Mouse (Mus musculus) layer of hippocampus, adult 18-20 months (tissue): ENCODE data around the gene Aaas. TPM values are rescaled to one million over a fixed set of nuclear protein-coding genes. Genes with fewer than 3 reads are reported as not detected.
A peak's percentile ranks its signal among the peaks of the same experiment; 100 is the strongest.

Experiments used
- DNase-seq, 2 experiments: peaks; one replicate each; pipeline ENCODE4 v3.0.0; 2022; ENCODE audit warnings: low spot score in 2 of 2
- total RNA-seq, 2 experiments: library from RNA; stranded (reverse); gene quantifications; 2 replicates each; pipeline ENCODE4 v1.2.3; 2021

The Aaas gene
- total RNA-seq, 2 experiments from 2014 or later = 19.2 to 23.6 TPM

GRCm38 (mm10) chr15:102310074-102310845, 40.3 kb downstream of the Aaas start:
- DNase-seq = peak in 1 of 2 experiments; percentile 36

- no peak for DNase-seq
Observed at GRCm38 (mm10) chr15:102308717-102309116, 41.9 kb downstream of the Aaas start.

GRCm38 (mm10) chr15:102302542-102302941, 48.0 kb downstream of the Aaas start:
- no peak for DNase-seq

GRCm38 (mm10) chr15:102296368-102297006, 54.1 kb downstream of the Aaas start:
- DNase-seq = no peak

- DNase-seq = peak; percentile 88 to 96
Observed at GRCm38 (mm10) chr15:102295633-102296367, 54.8 kb downstream of the Aaas start, which contains the start of gene Espl1. Gene Espl1 (plus strand): TSS chr15:102296266.

Other genes with a start within 250 kb of the Aaas start
- 100 to 1,000 TPM; 156 to 165 TPM for gene Spryd3, start 214.5 kb downstream of the Aaas start, total RNA-seq
- 10 to 100 TPM; 11.7 to 12.9 TPM for gene Igfbp6, start 206.4 kb downstream of the Aaas start, total RNA-seq
- gene Soat2, start 200.2 kb downstream of the Aaas start, total RNA-seq = under 1 TPM in 1 of 2 experiments, not detected in 1; 0.15 TPM
- 10 to 100 TPM; 66.1 to 71.8 TPM for gene Zfp740, start 147.5 kb downstream of the Aaas start, total RNA-seq
- gene Csad, start 146.0 kb downstream of the Aaas start, total RNA-seq = 10 to 100 TPM; 33.3 to 37.4 TPM
- 1 to 10 TPM in 1 of 2 experiments, under 1 TPM in 1; 0.76 to 1.9 TPM for gene Itgb7, start 118.8 kb downstream of the Aaas start, total RNA-seq
- gene Rarg, start 93.3 kb downstream of the Aaas start, total RNA-seq = 10 to 100 TPM; 11.3 to 13.7 TPM
- gene Gm9918, start 80.2 kb downstream of the Aaas start, total RNA-seq = not detected
- 10 to 100 TPM; 34.6 to 38.9 TPM for gene Mfsd5, start 71.3 kb downstream of the Aaas start, total RNA-seq
- 1 to 10 TPM in 1 of 2 experiments, under 1 TPM in 1; 0.64 to 1.4 TPM for gene Espl1, start 54.5 kb downstream of the Aaas start, total RNA-seq
- 100 to 1,000 TPM; 469 to 474 TPM for gene Pfdn5, start 24.7 kb downstream of the Aaas start, total RNA-seq
- 10 to 100 TPM; 69.4 to 72.5 TPM for gene Myg1, start 19.1 kb downstream of the Aaas start, total RNA-seq
- under 1 TPM; 0.41 to 0.45 TPM for gene Sp7, start 16.4 kb upstream of the Aaas start, total RNA-seq
- gene Sp1, start 55.4 kb upstream of the Aaas start, total RNA-seq = 10 to 100 TPM; 25.7 to 26.3 TPM
- gene Amhr2, start 94.6 kb upstream of the Aaas start, total RNA-seq = 1 to 10 TPM; 1.0 to 1.8 TPM
- gene Prr13, start 108.3 kb upstream of the Aaas start, total RNA-seq = 10 to 100 TPM; 45.0 to 49.1 TPM
- 100 to 1,000 TPM; 495 to 508 TPM for gene Pcbp2, start 119.8 kb upstream of the Aaas start, total RNA-seq
- gene Gm10337, start 153.0 kb upstream of the Aaas start, total RNA-seq = not detected
- gene Map3k12, start 166.3 kb upstream of the Aaas start, total RNA-seq = 10 to 100 TPM; 88.1 to 90.2 TPM
- 10 to 100 TPM; 27.6 to 27.7 TPM for gene Tarbp2, start 167.4 kb upstream of the Aaas start, total RNA-seq
- gene Npff, start 174.2 kb upstream of the Aaas start, total RNA-seq = 1 to 10 TPM; 2.4 to 2.6 TPM